Mouse (Mus musculus): ENCODE data around the gene Emcn. TPM values are rescaled to one million over a fixed set of nuclear protein-coding genes. Genes with fewer than 3 reads are reported as not detected.

Emcn gene
- polyA plus RNA-seq, 1 experiment from 2014 or later: 104 TPM

- ATAC-seq (ENCODE audit: low read depth): no peak
- Histone ChIP-seq H3K4me1 (replicated peaks; ENCODE audit: control insufficient read depth, insufficient read depth, low read length) (no peaks in the 10 kb centered on the region), H3K36me3 (ENCODE audit: control insufficient read depth, insufficient read depth, low read length) (no peaks in the 10 kb centered on the region), H3K9me3 (ENCODE audit: control insufficient read depth, low read length) (no peaks in the 10 kb centered on the region), H3K27me3 (ENCODE audit: control insufficient read depth, insufficient read depth, low read depth, low read length) (no peaks in the 10 kb centered on the region), H3K4me3 (ENCODE audit: low read length) (no peak overlapping the region), H3K27ac (ENCODE audit: low read length) (no peak overlapping the region), H3K4me2 (ENCODE audit: low read depth, low read length) (no peak overlapping the region), H3K9ac (ENCODE audit: low read length) (no peak overlapping the region)
- WGBS: 75% methylated on average over 6 of the region's 6 CpGs
Measured at GRCm38 (mm10) chr3:137367123-137367825, 26.4 kb downstream of the Emcn start.

DNA sequence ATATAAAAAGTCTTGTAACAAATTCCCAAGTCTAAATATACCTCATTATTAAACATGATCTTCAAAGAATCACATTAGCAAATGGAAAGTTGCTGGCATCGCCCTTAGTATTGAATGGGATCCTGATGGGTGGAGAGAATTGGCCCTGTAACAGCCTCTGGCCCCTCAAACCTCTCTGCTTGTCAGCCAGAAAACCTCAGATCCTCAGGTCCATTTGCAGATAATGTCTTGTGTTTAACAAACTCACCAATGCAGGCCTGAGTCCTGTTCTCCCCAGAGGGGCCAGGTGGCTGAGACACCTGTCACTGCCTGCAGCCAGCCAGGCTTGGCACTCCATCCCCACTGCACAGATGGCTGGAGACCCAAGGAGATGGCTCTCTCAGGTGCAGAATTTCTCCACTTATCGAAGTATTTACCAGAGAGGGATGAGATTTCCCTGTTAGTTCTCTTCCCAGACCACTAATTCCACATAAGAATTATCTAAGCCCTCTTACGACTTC lies 27.0 kb downstream of the Emcn start:
- Histone ChIP-seq H3K27ac (ENCODE audit: low read length) (no peak overlapping the region), H3K27me3 (ENCODE audit: control insufficient read depth, insufficient read depth, low read depth, low read length) (no peaks in the 10 kb centered on the region), H3K9me3 (ENCODE audit: control insufficient read depth, low read length) (no peaks in the 10 kb centered on the region), H3K4me1 (replicated peaks; ENCODE audit: control insufficient read depth, insufficient read depth, low read length) (no peaks in the 10 kb centered on the region), H3K9ac (ENCODE audit: low read length) (no peak overlapping the region), H3K4me3 (ENCODE audit: low read length) (no peak overlapping the region), H3K36me3 (ENCODE audit: control insufficient read depth, insufficient read depth, low read length) (no peaks in the 10 kb centered on the region), H3K4me2 (ENCODE audit: low read depth, low read length) (no peak overlapping the region)
- WGBS: 58% methylated on average over 3 of the region's 3 CpGs
- no peak for ATAC-seq (ENCODE audit: low read depth)

DNA sequence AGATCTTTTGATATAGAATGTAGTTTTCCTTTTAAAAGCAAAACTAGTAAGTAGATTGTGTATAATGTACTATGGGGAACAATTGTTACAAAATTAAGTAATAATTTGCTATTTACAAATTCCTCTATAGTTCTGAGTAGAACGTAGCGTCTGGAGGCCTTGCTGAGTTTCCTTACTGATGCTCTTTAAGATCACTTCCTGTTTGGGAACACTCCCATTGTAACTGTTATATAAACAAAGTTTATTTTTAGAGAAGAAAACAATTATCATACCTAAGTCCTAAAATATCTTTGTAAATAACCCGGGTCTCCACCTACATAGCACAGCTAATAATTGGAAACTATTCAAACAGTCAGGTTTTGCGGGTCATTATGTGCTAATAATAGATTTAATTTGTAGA lies 32.0 kb downstream of the Emcn start:
- H3K27me3 ChIP-seq (ENCODE audit: control insufficient read depth, insufficient read depth, low read depth, low read length): no peaks in the 10 kb centered on the region
- no peaks in the 10 kb centered on the region for H3K9me3 ChIP-seq (ENCODE audit: control insufficient read depth, low read length)
- H3K4me2 ChIP-seq (ENCODE audit: low read depth, low read length): no peak overlapping the region
- no peak overlapping the region for H3K9ac ChIP-seq (ENCODE audit: low read length)
- WGBS: 66% methylated on average over 4 of the region's 4 CpGs
- no peak overlapping the region for H3K4me3 ChIP-seq (ENCODE audit: low read length)
- no peaks in the 10 kb centered on the region for H3K4me1 ChIP-seq (replicated peaks; ENCODE audit: control insufficient read depth, insufficient read depth, low read length)
- H3K36me3 ChIP-seq (ENCODE audit: control insufficient read depth, insufficient read depth, low read length): no peaks in the 10 kb centered on the region
- H3K27ac ChIP-seq (ENCODE audit: low read length): no peak overlapping the region
- no peak for ATAC-seq (ENCODE audit: low read depth)

GRCm38 (mm10) chr3:137382311-137382710 lies 41.4 kb downstream of the Emcn start:
- WGBS: 81% methylated on average over 2 of the region's 2 CpGs
- Histone ChIP-seq H3K9ac (ENCODE audit: low read length) (no peak overlapping the region), H3K27me3 (ENCODE audit: control insufficient read depth, insufficient read depth, low read depth, low read length) (no peaks in the 10 kb centered on the region), H3K9me3 (ENCODE audit: control insufficient read depth, low read length) (no peaks in the 10 kb centered on the region), H3K36me3 (ENCODE audit: control insufficient read depth, insufficient read depth, low read length) (no peaks in the 10 kb centered on the region), H3K4me2 (ENCODE audit: low read depth, low read length) (no peak overlapping the region), H3K4me1 (replicated peaks; ENCODE audit: control insufficient read depth, insufficient read depth, low read length) (no peaks in the 10 kb centered on the region), H3K27ac (ENCODE audit: low read length) (no peak overlapping the region), H3K4me3 (ENCODE audit: low read length) (no peak overlapping the region)
- ATAC-seq (ENCODE audit: low read depth): no peak

DNA sequence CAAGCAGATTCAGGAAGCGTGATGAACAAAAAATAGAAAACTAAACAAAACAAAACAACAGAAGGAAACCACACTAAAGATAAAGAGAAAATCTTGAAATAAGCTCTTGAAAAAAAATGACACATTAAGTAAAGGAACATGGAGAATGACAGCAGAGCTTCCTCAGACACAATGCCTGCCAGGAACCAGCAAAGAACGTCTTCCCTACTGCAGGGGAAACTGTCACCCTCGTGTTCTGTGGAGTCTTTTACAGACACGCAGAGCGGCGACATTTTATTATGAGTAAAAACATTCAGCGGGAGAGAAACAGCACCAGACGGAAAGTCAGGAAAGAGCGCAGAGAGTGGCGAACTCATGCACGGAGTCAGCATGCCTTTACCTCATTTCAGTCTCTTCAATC lies 54.7 kb downstream of the Emcn start:
- 65% methylated on average over 11 of the region's 11 CpGs for WGBS
- Histone ChIP-seq H3K27ac (ENCODE audit: low read length) (no peak overlapping the region), H3K4me3 (ENCODE audit: low read length) (no peak overlapping the region), H3K4me2 (ENCODE audit: low read depth, low read length) (no peak overlapping the region), H3K4me1 (replicated peaks; ENCODE audit: control insufficient read depth, insufficient read depth, low read length) (no peaks in the 10 kb centered on the region), H3K9ac (ENCODE audit: low read length) (no peak overlapping the region), H3K36me3 (ENCODE audit: control insufficient read depth, insufficient read depth, low read length) (no peaks in the 10 kb centered on the region), H3K9me3 (ENCODE audit: control insufficient read depth, low read length) (no peaks in the 10 kb centered on the region), H3K27me3 (ENCODE audit: control insufficient read depth, insufficient read depth, low read depth, low read length) (no peaks in the 10 kb centered on the region)
- no peak for ATAC-seq (ENCODE audit: low read depth)

DNA sequence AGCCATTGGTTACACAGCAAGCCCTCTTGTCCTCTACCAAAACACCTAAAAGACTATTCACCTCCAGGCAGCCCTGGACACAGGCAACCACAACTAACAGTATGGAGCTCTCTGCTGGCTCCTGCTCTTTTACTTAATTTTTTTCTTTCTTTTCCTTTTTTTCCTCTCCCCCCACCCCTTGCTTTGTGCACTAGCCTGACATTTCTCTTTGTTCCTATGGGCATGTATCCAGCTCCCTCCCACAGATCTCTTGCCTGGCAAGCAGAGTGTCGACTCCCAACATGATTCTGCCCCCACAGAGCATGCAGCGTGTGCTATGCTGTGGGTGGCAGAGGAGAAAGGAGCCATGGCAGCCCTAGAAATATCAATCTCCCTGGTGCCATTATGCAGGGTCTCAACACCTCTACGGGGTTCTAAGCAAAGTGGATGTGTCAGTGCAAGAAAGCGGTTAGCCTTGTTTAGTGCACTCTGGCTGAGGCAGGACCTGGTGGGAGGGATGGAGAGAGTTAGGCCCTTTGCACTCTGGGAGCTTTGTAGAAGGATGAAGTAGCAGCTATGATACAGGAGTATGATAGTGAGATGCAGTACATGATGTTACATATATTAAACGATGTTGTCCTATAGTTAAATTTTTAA lies 74.7 kb downstream of the Emcn start:
- H3K27me3 ChIP-seq (ENCODE audit: control insufficient read depth, insufficient read depth, low read depth, low read length): no peaks in the 10 kb centered on the region
- no peak overlapping the region for H3K27ac ChIP-seq (ENCODE audit: low read length)
- no peak overlapping the region for H3K4me2 ChIP-seq (ENCODE audit: low read depth, low read length)
- H3K4me3 ChIP-seq (ENCODE audit: low read length): no peak overlapping the region
- H3K4me1 ChIP-seq (replicated peaks; ENCODE audit: control insufficient read depth, insufficient read depth, low read length): peaks cover 2% of the 10 kb centered on the region; the same call in 1 of the 2 replicates
- H3K9me3 ChIP-seq (ENCODE audit: control insufficient read depth, low read length): no peaks in the 10 kb centered on the region
- WGBS: 61% methylated on average over 5 of the region's 5 CpGs
- ATAC-seq (ENCODE audit: low read depth): no peak
- H3K36me3 ChIP-seq (ENCODE audit: control insufficient read depth, insufficient read depth, low read length): no peaks in the 10 kb centered on the region
- H3K9ac ChIP-seq (ENCODE audit: low read length): no peak overlapping the region

DNA sequence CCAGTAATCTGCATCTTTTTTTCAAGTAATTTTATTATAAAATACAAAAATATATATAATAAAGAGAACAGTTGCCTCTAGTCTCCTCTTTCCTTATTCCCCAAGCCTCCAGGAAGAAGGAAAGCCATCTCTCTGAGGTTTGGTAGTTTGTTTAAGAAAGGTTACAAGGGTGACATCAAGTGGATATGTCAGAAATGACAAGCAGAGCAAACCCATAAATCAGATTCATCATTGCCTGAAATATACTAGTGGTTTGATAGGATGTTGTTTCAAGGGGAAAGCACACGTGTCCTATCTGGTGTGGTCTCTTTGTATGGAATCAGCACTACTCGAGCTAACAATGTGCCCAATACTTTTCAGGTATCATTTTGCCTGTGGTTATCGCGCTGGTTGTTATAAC lies 77.8 kb downstream of the Emcn start:
- Histone ChIP-seq H3K4me2 (ENCODE audit: low read depth, low read length) (no peak overlapping the region), H3K9ac (ENCODE audit: low read length) (no peak overlapping the region), H3K9me3 (ENCODE audit: control insufficient read depth, low read length) (no peaks in the 10 kb centered on the region), H3K27ac (ENCODE audit: low read length) (no peak overlapping the region), H3K4me3 (ENCODE audit: low read length) (no peak overlapping the region), H3K27me3 (ENCODE audit: control insufficient read depth, insufficient read depth, low read depth, low read length) (no peaks in the 10 kb centered on the region), H3K36me3 (ENCODE audit: control insufficient read depth, insufficient read depth, low read length) (no peaks in the 10 kb centered on the region), H3K4me1 (replicated peaks; ENCODE audit: control insufficient read depth, insufficient read depth, low read length) (peaks cover 2% of the 10 kb centered on the region; the same call in 1 of the 2 replicates)
- WGBS: 56% methylated on average over 4 of the region's 4 CpGs
- no peak for ATAC-seq (ENCODE audit: low read depth)

- Histone ChIP-seq H3K4me3 (ENCODE audit: low read length) (no peak overlapping the region), H3K9ac (ENCODE audit: low read length) (no peak overlapping the region), H3K4me1 (replicated peaks; ENCODE audit: control insufficient read depth, insufficient read depth, low read length) (no peaks in the 10 kb centered on the region), H3K27me3 (ENCODE audit: control insufficient read depth, insufficient read depth, low read depth, low read length) (no peaks in the 10 kb centered on the region), H3K36me3 (ENCODE audit: control insufficient read depth, insufficient read depth, low read length) (no peaks in the 10 kb centered on the region), H3K27ac (ENCODE audit: low read length) (no peak overlapping the region), H3K9me3 (ENCODE audit: control insufficient read depth, low read length) (no peaks in the 10 kb centered on the region), H3K4me2 (ENCODE audit: low read depth, low read length) (no peak overlapping the region)
- ATAC-seq (ENCODE audit: low read depth): no peak
- whole genome bisulfite sequencing: 89% methylated on average over 6 of the region's 6 CpGs
Measured at GRCm38 (mm10) chr3:137429516-137429915, 88.6 kb downstream of the Emcn start.

DNA sequence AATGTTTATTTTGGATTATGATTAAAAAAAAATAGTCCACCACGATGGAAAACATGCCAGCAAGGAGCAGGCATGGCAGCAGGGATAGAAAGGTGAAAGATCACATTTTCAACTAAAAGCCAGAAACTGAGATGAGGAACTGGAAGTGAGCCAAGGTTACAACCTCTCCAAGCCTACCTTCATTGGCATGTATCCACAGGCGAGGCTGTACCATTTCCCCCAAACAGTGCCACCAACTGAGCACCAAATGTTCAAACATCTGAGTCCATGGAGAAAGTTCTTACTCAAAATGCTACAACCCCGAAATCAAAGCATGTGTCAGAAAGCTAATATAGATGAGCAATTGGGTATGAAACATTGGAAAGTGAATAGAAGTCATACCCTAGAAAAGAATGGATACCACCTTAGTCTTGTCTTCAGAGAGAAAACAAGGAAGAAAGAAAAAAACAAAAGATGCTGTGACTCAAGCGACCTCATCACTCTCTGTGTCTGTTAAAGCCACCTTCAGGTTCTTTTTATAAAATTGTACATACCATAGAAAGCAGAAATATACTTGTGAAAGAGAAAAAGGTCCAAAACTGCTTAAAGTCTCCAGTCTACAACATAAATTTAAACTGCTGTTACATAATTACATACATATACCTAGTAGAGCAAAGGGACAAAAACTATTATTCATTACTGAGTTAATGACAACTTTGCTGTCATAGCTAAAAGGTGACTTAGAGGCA lies 124.2 kb downstream of the Emcn start:
- Histone ChIP-seq H3K4me2 (ENCODE audit: low read depth, low read length) (no peak overlapping the region), H3K27me3 (ENCODE audit: control insufficient read depth, insufficient read depth, low read depth, low read length) (no peaks in the 10 kb centered on the region), H3K36me3 (ENCODE audit: control insufficient read depth, insufficient read depth, low read length) (no peaks in the 10 kb centered on the region), H3K9me3 (ENCODE audit: control insufficient read depth, low read length) (no peaks in the 10 kb centered on the region), H3K27ac (ENCODE audit: low read length) (no peak overlapping the region), H3K4me1 (replicated peaks; ENCODE audit: control insufficient read depth, insufficient read depth, low read length) (no peaks in the 10 kb centered on the region), H3K9ac (ENCODE audit: low read length) (no peak overlapping the region), H3K4me3 (ENCODE audit: low read length) (no peak overlapping the region)
- no peak for ATAC-seq (ENCODE audit: low read depth)
- 56% methylated on average over 4 of the region's 4 CpGs for WGBS
